Mouse (Mus musculus) C2C12 (cell line): ENCODE measurements around the gene Dnajc28.

Source experiments
- CTCF ChIP-seq: IDR thresholded peaks from one replicate; pipeline ENCODE4 v1.5.1; 2011; ENCODE audit not compliant: control insufficient read depth, insufficient read depth, insufficient read length
- MAX ChIP-seq: IDR thresholded peaks from one replicate; pipeline ENCODE4 v1.6.1; 2011; ENCODE audit warnings: mild to moderate bottlenecking, control low read depth
- MYOG ChIP-seq: IDR thresholded peaks from one replicate; pipeline ENCODE4 v1.6.1; 2011; ENCODE audit not compliant: control insufficient read depth, insufficient read length; ENCODE audit errors: extremely low read depth
- USF1 ChIP-seq: IDR thresholded peaks from one replicate; pipeline ENCODE4 v1.6.1; 2011; ENCODE audit warnings: low read depth, mild to moderate bottlenecking, control low read depth, moderate library complexity

- TF ChIP-seq CTCF (no peak), MAX (no peak), MYOG (no peak), USF1 (no peak)
Measured at GRCm38 (mm10) chr16:91632439-91632838, 13.6 kb upstream of the Dnajc28 start.
